Mouse (Mus musculus): ENCODE data around the gene BC051665. TPM values are rescaled to one million over a fixed set of nuclear protein-coding genes. Genes with fewer than 3 reads are reported as not detected.
A peak's percentile ranks its signal among the peaks of the same experiment; 100 is the strongest.

BC051665 gene
- polyA plus RNA-seq, 1 experiment from 2014 or later, result not detected

DNA sequence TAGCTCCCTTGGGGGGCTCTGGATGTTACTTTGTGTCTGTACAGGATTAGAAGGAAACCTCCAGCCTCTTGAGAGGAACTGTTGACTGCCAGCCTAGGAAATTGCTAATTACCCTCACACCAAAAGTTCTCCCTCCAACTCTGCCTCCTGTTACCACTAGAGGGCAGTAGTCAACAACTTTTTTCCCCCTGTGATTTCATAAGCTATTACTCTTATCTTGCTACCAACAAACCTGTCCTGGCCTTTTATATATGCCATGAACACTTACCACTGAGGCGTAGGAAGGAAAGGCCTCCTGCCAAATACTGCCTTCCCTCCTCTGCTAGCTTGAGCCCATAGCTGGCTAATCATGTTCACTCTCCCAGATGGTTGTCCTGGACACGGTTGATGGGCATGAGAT, 37.6 kb downstream of the BC051665 start:
- Histone ChIP-seq H3K36me3 (ENCODE audit: control insufficient read depth, insufficient read depth, low read length) (peaks cover 14% of the 10 kb centered on the region), H3K27ac (ENCODE audit: low read depth, low read length) (no peak overlapping the region), H3K4me3 (ENCODE audit: low read depth, low read length) (no peak overlapping the region), H3K9ac (ENCODE audit: low read depth, low read length) (no peak overlapping the region), H3K27me3 (ENCODE audit: control insufficient read depth, insufficient read depth, low read length) (no peaks in the 10 kb centered on the region), H3K4me1 (replicated peaks; ENCODE audit: control insufficient read depth, insufficient read depth, low read length) (no peaks in the 10 kb centered on the region), H3K4me2 (replicated peaks; ENCODE audit: low read depth, low read length) (no peak overlapping the region), H3K9me3 (ENCODE audit: control insufficient read depth, low read length) (no peaks in the 10 kb centered on the region)
- ATAC-seq (ENCODE audit: low FRiP score) (no peak), DNase-seq (ENCODE audit: low spot score) (peak; percentile 27)
- 92% methylated on average over 2 of the region's 2 CpGs for WGBS

- Histone ChIP-seq H3K9me3 (ENCODE audit: control insufficient read depth, low read length) (no peaks in the 10 kb centered on the region), H3K27me3 (ENCODE audit: control insufficient read depth, insufficient read depth, low read length) (no peaks in the 10 kb centered on the region), H3K4me1 (replicated peaks; ENCODE audit: control insufficient read depth, insufficient read depth, low read length) (no peaks in the 10 kb centered on the region), H3K4me2 (replicated peaks; ENCODE audit: low read depth, low read length) (no peak overlapping the region), H3K36me3 (ENCODE audit: control insufficient read depth, insufficient read depth, low read length) (peaks cover 6% of the 10 kb centered on the region), H3K9ac (ENCODE audit: low read depth, low read length) (no peak overlapping the region), H3K4me3 (ENCODE audit: low read depth, low read length) (no peak overlapping the region), H3K27ac (ENCODE audit: low read depth, low read length) (no peak overlapping the region)
- WGBS, result 79% methylated on average over 1 of the region's 1 CpGs
- DNase-seq (ENCODE audit: low spot score) (no peak), ATAC-seq (ENCODE audit: low FRiP score) (no peak)
These were observed 39.0 kb downstream of the BC051665 start for GRCm38 (mm10) chr13:60747201-60747600.

DNA sequence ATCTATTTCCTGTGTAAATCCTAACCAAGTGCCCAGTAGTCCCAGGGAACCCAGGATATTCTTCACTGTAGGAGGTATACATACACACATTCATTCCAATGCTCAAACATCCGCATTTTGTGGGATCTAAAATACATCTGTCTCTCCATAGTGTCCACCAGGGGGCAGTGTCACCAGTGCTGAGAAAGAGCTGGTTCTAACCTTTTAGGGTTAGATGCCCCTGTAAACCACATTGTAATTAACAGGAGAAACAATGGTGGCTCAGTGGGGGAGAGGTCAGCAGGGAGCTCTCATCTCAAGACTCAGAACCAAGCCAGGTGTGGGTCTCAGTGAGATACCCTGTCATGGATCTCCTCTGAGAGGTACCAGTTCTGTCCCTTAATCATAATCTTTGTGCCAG, 39.9 kb downstream of the BC051665 start:
- WGBS, result 53% methylated on average over 1 of the region's 1 CpGs
- DNase-seq (ENCODE audit: low spot score) (peak; percentile 72), ATAC-seq (ENCODE audit: low FRiP score) (no peak)
- Histone ChIP-seq H3K9ac (ENCODE audit: low read depth, low read length) (no peak overlapping the region), H3K27me3 (ENCODE audit: control insufficient read depth, insufficient read depth, low read length) (no peaks in the 10 kb centered on the region), H3K4me3 (ENCODE audit: low read depth, low read length) (no peak overlapping the region), H3K36me3 (ENCODE audit: control insufficient read depth, insufficient read depth, low read length) (peaks cover 1% of the 10 kb centered on the region; the same call in 1 of the 2 replicates), H3K4me1 (replicated peaks; ENCODE audit: control insufficient read depth, insufficient read depth, low read length) (no peaks in the 10 kb centered on the region), H3K9me3 (ENCODE audit: control insufficient read depth, low read length) (no peaks in the 10 kb centered on the region), H3K4me2 (replicated peaks; ENCODE audit: low read depth, low read length) (no peak overlapping the region), H3K27ac (ENCODE audit: low read depth, low read length) (no peak overlapping the region)

DNA sequence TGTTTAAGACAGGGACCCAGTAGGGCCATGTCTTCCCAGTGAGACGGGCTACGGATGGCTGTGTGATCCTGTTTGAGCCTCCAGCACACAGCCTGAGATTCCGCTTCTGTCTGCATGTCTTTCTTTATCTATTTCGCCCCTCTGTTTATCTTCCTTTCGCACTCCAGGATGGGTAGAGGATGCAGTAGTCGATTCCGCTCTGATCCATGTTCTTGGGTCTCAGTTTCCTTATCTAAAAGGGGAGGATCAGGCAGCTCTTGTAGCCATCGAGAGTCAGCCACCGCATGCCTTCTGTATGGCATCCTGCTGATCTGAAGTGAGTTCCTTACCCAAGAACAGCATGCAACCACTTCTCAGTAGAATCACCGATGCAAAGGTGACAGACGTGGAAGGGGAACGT, 40.8 kb downstream of the BC051665 start:
- H3K4me1 ChIP-seq (replicated peaks; ENCODE audit: control insufficient read depth, insufficient read depth, low read length), result no peaks in the 10 kb centered on the region
- H3K27ac ChIP-seq (ENCODE audit: low read depth, low read length), result no peak overlapping the region
- H3K27me3 ChIP-seq (ENCODE audit: control insufficient read depth, insufficient read depth, low read length), result no peaks in the 10 kb centered on the region
- ATAC-seq (ENCODE audit: low FRiP score) (no peak), DNase-seq (ENCODE audit: low spot score) (no peak)
- no peak overlapping the region for H3K4me2 ChIP-seq (replicated peaks; ENCODE audit: low read depth, low read length)
- no peaks in the 10 kb centered on the region for H3K9me3 ChIP-seq (ENCODE audit: control insufficient read depth, low read length)
- WGBS, result 90% methylated on average over 12 of the region's 12 CpGs
- no peak overlapping the region for H3K4me3 ChIP-seq (ENCODE audit: low read depth, low read length)
- no peaks in the 10 kb centered on the region; the same call in 1 of the 2 replicates for H3K36me3 ChIP-seq (ENCODE audit: control insufficient read depth, insufficient read depth, low read length)
- no peak overlapping the region for H3K9ac ChIP-seq (ENCODE audit: low read depth, low read length)

- no peak for ATAC-seq (ENCODE audit: low FRiP score)
- H3K27me3 ChIP-seq (ENCODE audit: control insufficient read depth, insufficient read depth, low read length), result no peaks in the 10 kb centered on the region
- H3K9ac ChIP-seq (ENCODE audit: low read depth, low read length), result no peak overlapping the region
- H3K9me3 ChIP-seq (ENCODE audit: control insufficient read depth, low read length), result no peaks in the 10 kb centered on the region
- H3K4me2 ChIP-seq (replicated peaks; ENCODE audit: low read depth, low read length), result no peak overlapping the region
- DNase-seq (ENCODE audit: low spot score), result no peak
- H3K4me3 ChIP-seq (ENCODE audit: low read depth, low read length), result no peak overlapping the region
- no peaks in the 10 kb centered on the region for H3K4me1 ChIP-seq (replicated peaks; ENCODE audit: control insufficient read depth, insufficient read depth, low read length)
- H3K27ac ChIP-seq (ENCODE audit: low read depth, low read length), result no peak overlapping the region
- H3K36me3 ChIP-seq (ENCODE audit: control insufficient read depth, insufficient read depth, low read length), result peaks cover 3% of the 10 kb centered on the region; the same call in 1 of the 2 replicates
- WGBS, result 94% methylated on average over 3 of the region's 3 CpGs
These were observed 41.4 kb downstream of the BC051665 start for GRCm38 (mm10) chr13:60744736-60745135.

DNA sequence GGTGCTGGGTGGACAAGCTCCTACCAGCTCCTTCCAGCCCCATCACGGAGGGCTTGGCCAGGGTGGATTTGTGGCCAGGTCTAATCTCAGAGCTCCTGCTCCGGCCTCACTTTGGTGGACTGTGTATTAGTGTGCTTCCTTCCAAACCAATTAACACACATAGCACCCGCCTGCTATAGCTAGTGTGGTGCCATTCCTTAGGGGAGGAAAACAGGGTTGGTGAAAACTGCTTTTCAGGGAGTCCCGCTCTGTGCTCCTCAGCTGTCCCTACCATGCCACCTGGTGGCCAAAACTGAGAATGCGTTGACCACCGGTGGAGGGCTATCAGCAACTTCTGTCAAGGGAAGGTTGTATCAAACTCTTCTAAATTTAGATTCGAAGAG, 42.1 kb downstream of the BC051665 start:
- H3K4me1 ChIP-seq (replicated peaks; ENCODE audit: control insufficient read depth, insufficient read depth, low read length), result no peaks in the 10 kb centered on the region
- no peak overlapping the region for H3K4me3 ChIP-seq (ENCODE audit: low read depth, low read length)
- no peaks in the 10 kb centered on the region for H3K9me3 ChIP-seq (ENCODE audit: control insufficient read depth, low read length)
- ATAC-seq (ENCODE audit: low FRiP score) (peak; percentile 73), DNase-seq (ENCODE audit: low spot score) (peak; percentile 90)
- H3K4me2 ChIP-seq (replicated peaks; ENCODE audit: low read depth, low read length), result no peak overlapping the region
- WGBS, result 40% methylated on average over 7 of the region's 7 CpGs
- H3K27me3 ChIP-seq (ENCODE audit: control insufficient read depth, insufficient read depth, low read length), result no peaks in the 10 kb centered on the region
- H3K27ac ChIP-seq (ENCODE audit: low read depth, low read length), result no peak overlapping the region
- no peak overlapping the region for H3K9ac ChIP-seq (ENCODE audit: low read depth, low read length)
- H3K36me3 ChIP-seq (ENCODE audit: control insufficient read depth, insufficient read depth, low read length), result peaks cover 4% of the 10 kb centered on the region; the same call in 1 of the 2 replicates

DNA sequence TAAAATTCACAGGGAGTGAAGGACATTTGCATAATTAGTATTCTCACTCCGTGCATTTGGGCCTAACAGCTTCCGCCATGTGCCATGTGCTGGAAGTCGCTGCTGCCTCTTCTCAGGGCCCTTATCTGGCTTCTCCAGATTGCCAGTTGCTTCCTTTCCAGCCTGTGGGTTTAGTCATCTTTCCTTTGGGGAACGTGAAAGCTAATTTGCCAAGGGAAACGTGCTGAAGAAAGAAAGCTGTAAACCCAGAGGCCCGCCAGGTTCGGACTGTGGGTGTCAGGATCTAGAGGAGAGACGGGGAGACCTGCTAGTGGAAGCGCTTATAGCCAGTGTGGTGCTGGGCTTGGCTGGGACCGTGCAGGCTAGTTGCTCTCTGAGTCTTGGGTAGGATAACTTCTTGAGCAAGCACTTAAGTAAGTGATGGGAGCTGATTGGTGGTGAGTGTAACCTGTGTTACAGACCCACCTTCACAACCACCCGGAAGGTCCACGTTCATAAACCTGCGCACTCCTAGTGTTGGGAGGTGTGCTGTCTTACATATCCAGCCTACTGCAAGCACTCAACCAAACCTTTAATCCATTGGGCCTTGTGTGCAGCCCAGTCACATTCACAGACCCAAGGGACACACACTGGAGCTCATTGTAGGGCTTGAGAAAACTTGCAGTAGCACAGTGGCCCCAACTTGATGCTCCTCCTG, 42.6 kb downstream of the BC051665 start:
- ATAC-seq (ENCODE audit: low FRiP score) (peak; percentile 12; the same call in 1 of the 2 replicates), DNase-seq (ENCODE audit: low spot score) (no peak)
- H3K4me3 ChIP-seq (ENCODE audit: low read depth, low read length), result no peak overlapping the region
- no peak overlapping the region for H3K27ac ChIP-seq (ENCODE audit: low read depth, low read length)
- H3K9ac ChIP-seq (ENCODE audit: low read depth, low read length), result no peak overlapping the region
- H3K9me3 ChIP-seq (ENCODE audit: control insufficient read depth, low read length), result no peaks in the 10 kb centered on the region
- H3K27me3 ChIP-seq (ENCODE audit: control insufficient read depth, insufficient read depth, low read length), result no peaks in the 10 kb centered on the region
- 86% methylated on average over 13 of the region's 13 CpGs for whole genome bisulfite sequencing
- H3K4me1 ChIP-seq (replicated peaks; ENCODE audit: control insufficient read depth, insufficient read depth, low read length), result no peaks in the 10 kb centered on the region
- no peak overlapping the region for H3K4me2 ChIP-seq (replicated peaks; ENCODE audit: low read depth, low read length)
- peaks cover 4% of the 10 kb centered on the region; the same call in 1 of the 2 replicates for H3K36me3 ChIP-seq (ENCODE audit: control insufficient read depth, insufficient read depth, low read length)

DNA sequence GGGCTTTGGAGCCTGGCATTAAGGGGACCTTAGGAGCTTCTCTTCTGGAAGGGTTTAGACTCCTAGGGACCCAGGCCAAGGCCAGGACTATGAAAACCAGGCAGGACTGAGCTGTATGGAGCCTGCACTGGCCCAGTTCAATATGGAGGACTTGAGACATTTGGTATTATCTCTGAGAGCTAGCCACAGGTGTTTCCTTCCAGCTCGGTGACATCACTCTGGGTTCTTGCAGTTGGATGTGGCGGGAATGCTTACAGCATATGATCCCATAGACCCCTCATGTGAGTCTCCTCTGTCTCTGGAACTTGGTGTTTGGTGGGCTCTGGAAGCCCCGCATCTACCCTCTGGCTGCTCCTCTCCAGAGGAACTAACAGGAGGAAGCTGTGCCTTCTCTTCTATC, 43.6 kb downstream of the BC051665 start:
- no peak overlapping the region for H3K4me2 ChIP-seq (replicated peaks; ENCODE audit: low read depth, low read length)
- H3K36me3 ChIP-seq (ENCODE audit: control insufficient read depth, insufficient read depth, low read length), result peaks cover 4% of the 10 kb centered on the region; the same call in 1 of the 2 replicates
- no peak for ATAC-seq (ENCODE audit: low FRiP score)
- no peaks in the 10 kb centered on the region for H3K9me3 ChIP-seq (ENCODE audit: control insufficient read depth, low read length)
- H3K4me3 ChIP-seq (ENCODE audit: low read depth, low read length), result no peak overlapping the region
- no peak overlapping the region for H3K9ac ChIP-seq (ENCODE audit: low read depth, low read length)
- no peak for DNase-seq (ENCODE audit: low spot score)
- H3K27ac ChIP-seq (ENCODE audit: low read depth, low read length), result no peak overlapping the region
- 88% methylated on average over 3 of the region's 3 CpGs for WGBS
- H3K4me1 ChIP-seq (replicated peaks; ENCODE audit: control insufficient read depth, insufficient read depth, low read length), result no peaks in the 10 kb centered on the region; the same call in 1 of the 2 replicates
- H3K27me3 ChIP-seq (ENCODE audit: control insufficient read depth, insufficient read depth, low read length), result no peaks in the 10 kb centered on the region

- H3K27ac ChIP-seq (ENCODE audit: low read depth, low read length), result no peak overlapping the region
- H3K4me1 ChIP-seq (replicated peaks; ENCODE audit: control insufficient read depth, insufficient read depth, low read length), result no peaks in the 10 kb centered on the region; the same call in 1 of the 2 replicates
- ATAC-seq (ENCODE audit: low FRiP score) (no peak), DNase-seq (ENCODE audit: low spot score) (no peak)
- no peaks in the 10 kb centered on the region for H3K27me3 ChIP-seq (ENCODE audit: control insufficient read depth, insufficient read depth, low read length)
- WGBS, result 86% methylated on average over 6 of the region's 6 CpGs
- H3K9ac ChIP-seq (ENCODE audit: low read depth, low read length), result no peak overlapping the region
- H3K9me3 ChIP-seq (ENCODE audit: control insufficient read depth, low read length), result no peaks in the 10 kb centered on the region
- H3K4me3 ChIP-seq (ENCODE audit: low read depth, low read length), result no peak overlapping the region
- peaks cover 4% of the 10 kb centered on the region; the same call in 1 of the 2 replicates for H3K36me3 ChIP-seq (ENCODE audit: control insufficient read depth, insufficient read depth, low read length)
- H3K4me2 ChIP-seq (replicated peaks; ENCODE audit: low read depth, low read length), result no peak overlapping the region
These were observed 45.9 kb downstream of the BC051665 start for GRCm38 (mm10) chr13:60740248-60740647.

Data from hindbrain, embryonic 11.5 days (tissue).